Mouse (Mus musculus): ENCODE results near the gene Slc35g1.

Gene Slc35g1

GRCm38 (mm10) chr19:38387835-38388234 is 7.9 kb upstream of the Slc35g1 start:
- no peak for DNase-seq (ENCODE audit: low spot score in 2 of 2)

DNA sequence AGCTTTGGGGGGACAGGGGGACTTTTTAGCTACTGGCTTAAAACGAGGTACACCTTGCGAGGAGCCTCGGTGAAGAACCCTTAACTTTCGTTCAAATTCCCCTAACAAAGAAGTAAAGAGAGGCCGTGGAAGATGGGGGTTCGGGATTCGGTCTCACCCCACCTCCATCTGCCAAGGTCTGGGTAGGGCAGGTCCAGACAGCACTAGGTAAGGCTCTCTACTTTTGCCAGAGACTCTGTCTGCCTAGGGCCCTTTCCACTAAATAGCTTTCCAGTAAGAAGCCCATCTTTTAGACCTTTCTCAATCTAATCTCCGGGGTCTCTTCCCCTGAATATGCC is 822 bp downstream of the Slc35g1 start:
- no peak for DNase-seq (ENCODE audit: low spot score in 2 of 2)

DNA sequence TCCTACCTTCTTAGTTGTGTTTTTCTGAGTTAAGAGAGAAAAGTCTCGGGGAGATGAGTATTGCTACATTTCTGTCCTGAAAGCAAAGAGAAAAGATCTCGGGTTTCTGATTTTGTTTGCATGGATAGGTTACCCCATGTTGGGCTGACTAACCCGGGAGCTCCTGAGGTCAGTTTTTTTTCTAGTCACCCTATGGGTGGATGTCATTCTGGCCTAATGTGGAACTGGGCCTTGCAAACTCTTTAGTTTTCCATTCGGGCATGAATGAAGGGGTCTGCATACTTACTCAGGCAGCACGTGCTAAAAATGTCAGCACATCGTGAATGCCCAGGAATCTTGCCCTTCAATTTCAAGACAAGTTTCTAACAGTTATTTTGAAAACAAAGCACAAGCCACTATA is 1.2 kb downstream of the Slc35g1 start:
- no peak for DNase-seq (ENCODE audit: low spot score in 2 of 2)

DNA sequence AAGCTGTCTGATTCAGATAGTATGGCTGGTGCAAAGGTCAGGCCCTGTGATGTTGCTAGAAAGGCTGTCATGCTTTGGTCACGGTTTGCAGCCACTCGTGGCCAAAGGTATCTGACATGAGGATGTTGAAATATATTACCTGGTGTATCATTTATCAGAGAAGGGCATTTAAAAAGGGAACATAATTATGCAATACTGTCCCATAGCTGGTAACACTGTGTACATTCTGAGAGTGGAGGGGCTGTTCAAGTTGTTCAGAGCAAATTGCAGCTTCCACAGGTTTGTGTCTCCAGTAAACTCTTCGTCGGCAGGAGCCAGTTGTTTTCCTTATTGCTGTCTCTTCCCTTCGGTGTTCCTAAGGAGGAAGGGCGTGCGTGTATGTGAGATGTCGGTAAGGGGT is 3.2 kb downstream of the Slc35g1 start:
- no peak for DNase-seq (ENCODE audit: low spot score in 2 of 2)

DNA sequence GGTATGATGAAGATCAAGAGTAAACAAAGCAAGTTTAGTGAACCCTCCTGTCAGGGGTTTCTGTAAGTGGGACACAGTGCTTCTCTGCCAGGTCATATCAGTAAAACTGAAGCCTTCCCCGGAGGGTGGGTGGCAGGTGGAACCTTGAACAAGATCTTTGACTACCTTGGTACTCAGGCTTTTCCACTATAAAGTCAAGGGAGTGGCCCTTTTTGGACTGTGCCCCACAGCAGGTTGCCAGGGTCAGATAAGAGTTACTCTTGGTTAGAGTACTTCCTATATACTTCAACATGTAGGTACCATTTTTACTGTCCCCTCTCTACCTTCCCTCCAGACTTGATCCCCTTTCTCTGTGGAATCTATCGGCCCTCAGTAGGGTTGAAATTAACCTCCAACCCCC is 5.1 kb downstream of the Slc35g1 start:
- no peak for DNase-seq (ENCODE audit: low spot score in 2 of 2)

DNA sequence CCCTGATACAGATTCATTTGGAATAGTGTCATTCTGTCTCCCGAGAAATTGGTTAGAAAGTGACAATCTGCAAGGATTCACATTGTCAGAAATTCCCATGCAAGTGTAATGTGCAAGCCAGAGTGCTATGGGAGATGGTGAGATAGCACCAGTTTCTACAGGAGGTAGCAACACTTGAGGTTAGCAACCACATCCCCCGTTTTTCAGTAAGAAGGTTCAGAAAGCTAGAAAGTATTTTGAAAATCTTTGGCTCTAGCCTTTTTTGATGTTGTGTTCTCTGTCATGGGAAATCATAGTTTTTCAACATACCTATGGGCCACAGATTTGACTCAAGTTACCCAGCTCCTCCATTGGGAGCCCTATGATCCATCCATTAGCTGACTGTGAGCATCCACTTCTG is 5.6 kb downstream of the Slc35g1 start:
- no peak for DNase-seq (ENCODE audit: low spot score in 2 of 2)

- no peak for DNase-seq (ENCODE audit: low spot score in 2 of 2)
Measured at GRCm38 (mm10) chr19:38410357-38411056, 14.7 kb downstream of the Slc35g1 start.

- DNase-seq (ENCODE audit: low spot score in 2 of 2) = no peak
Measured at GRCm38 (mm10) chr19:38413861-38414260, 18.1 kb downstream of the Slc35g1 start.

DNA sequence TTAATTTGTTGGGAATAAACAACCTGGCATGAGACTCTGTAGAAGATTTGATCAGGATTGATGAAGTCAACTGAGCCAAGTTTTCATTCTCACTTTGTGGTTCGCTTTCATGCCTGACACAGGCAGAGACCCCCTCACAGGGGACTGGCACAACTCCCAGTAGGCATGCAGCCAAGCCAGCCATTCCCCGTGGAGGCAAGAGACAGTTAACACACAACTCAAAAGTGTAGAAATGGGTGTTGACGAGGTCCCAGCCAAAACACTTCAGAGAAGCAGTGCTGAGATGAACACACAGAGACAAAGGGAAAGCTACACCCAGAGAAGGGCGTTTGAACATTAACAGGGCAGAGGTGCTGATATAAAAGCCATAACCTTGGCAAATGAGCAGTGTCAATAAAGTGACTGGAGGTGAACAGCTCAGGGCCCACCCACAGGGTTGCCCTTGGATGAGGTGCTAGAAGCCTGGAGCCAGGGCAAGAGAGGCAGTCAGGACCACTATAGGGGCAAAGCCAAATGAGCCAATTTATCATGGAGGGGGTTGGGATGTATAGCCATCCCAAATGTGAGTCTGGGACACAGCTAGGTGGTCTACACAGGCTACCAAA is 23.1 kb downstream of the Slc35g1 start:
- DNase-seq (ENCODE audit: low spot score in 2 of 2) = no peak

DNA sequence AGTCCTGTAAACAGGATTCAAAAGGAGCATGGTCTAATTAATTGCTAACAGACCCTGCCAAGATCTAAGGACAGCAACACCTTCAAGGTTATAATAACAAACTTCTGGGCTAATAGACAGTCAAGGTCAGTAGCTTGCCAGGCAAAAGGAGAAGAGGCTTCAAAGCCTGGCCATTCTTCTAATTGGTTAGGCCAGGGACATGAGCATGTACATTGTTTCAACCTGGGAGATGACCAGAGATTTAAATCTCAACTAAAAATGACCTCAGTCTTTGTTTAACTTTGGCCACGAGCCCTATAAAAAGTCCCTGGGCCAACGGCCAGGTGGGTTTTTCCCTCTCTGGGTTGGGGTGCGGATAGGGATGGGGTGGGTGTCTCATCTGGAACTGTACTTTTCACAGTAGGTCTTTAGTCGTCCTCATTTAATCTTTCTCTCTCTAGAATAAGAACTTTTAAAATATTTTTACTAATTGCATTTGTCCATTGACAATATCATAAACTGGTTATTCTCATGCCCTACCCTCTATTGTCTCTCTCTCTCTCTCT is 25.0 kb downstream of the Slc35g1 start:
- no peak for DNase-seq (ENCODE audit: low spot score in 2 of 2)

DNA sequence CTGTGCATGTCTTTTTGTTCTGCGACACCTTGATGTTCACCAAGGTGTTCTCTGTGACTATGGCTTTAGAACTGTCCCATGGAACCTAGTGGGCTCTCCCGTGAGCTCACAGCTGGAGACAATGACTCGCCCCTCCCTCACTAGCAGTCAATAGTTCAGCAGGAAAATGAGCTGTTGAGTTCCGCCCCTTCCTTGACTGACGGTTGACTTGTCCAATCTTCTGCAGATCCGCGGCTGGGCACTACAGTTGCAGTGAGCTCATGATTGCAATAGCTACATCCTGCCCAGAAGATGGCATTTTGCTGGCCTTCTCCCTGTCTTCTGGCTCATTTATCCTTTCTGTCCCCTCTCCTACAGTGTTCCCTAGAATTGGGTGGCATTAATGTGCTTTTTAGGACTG is 25.7 kb downstream of the Slc35g1 start:
- no peak for DNase-seq (ENCODE audit: low spot score in 2 of 2)

GRCm38 (mm10) chr19:38422926-38423325 is 27.1 kb downstream of the Slc35g1 start:
- DNase-seq (ENCODE audit: low spot score in 2 of 2) = no peak

GRCm38 (mm10) chr19:38423884-38424283 is 28.1 kb downstream of the Slc35g1 start:
- no peak for DNase-seq (ENCODE audit: low spot score in 2 of 2)

DNA sequence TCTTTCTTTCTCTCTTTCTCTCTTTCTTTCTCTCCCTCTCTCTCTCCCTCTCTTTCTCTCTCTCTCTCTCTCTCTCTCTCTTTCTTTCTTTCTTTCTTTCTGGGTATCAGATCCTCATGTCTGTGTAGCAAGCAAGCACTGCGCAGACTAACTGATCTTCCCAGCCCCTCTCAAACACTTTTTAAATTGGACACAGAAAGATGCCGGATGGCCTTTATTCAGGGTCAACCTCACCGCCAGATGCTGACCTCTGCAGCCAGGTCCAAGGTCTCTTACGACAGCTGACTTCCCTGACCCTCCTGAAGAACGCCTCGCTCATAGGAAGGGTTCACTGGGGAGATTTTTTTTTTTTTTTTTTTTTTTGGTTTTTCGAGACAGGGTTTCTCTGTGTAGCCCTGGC is 28.8 kb downstream of the Slc35g1 start:
- no peak for DNase-seq (ENCODE audit: low spot score in 2 of 2)

GRCm38 (mm10) chr19:38429269-38429668 is 33.5 kb downstream of the Slc35g1 start:
- DNase-seq (ENCODE audit: low spot score in 2 of 2) = peak in 1 of 2 experiments; percentile 29

- no peak for DNase-seq (ENCODE audit: low spot score in 2 of 2)
Measured at GRCm38 (mm10) chr19:38430475-38430874, 34.7 kb downstream of the Slc35g1 start.

GRCm38 (mm10) chr19:38431326-38431725 is 35.5 kb downstream of the Slc35g1 start:
- no peak for DNase-seq (ENCODE audit: low spot score in 2 of 2)

DNA sequence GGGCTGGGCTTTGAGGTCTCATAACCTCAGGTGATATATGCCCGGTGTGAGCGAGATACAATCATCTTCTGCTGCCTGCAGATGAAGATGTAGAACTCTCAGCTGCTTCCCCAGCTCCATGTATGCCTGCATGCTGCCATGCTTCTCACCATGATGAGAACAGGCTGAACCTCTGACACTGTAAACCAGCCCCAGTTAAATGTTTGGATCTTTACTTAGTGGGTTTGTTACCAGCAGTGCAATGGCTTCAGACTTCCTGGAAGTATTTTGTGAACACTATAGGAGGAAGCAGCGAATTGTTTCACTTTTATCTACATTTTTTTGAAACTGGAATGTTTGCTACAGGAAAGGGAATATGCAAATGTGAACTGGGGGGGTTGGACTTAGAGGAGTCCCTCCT is 36.2 kb downstream of the Slc35g1 start:
- no peak for DNase-seq (ENCODE audit: low spot score in 2 of 2)

DNA sequence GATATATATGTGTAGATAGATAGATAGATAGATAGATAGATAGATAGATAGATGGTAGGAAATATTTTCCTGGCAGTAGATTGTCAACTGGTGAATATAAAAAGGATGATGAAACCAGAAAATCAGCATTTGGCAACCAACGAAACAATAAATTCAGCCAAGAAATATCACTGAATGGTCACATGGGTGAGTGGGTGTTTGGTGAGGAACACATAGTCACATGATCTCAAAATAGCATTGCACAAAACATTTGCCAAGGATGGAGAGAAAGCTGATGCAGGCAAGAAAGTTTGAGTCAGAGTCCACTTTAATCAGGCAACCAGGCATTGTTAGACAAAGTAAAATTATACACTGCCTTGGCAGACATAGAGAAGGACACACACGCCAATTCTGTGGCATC is 37.6 kb downstream of the Slc35g1 start:
- no peak for DNase-seq (ENCODE audit: low spot score in 2 of 2)

DNA sequence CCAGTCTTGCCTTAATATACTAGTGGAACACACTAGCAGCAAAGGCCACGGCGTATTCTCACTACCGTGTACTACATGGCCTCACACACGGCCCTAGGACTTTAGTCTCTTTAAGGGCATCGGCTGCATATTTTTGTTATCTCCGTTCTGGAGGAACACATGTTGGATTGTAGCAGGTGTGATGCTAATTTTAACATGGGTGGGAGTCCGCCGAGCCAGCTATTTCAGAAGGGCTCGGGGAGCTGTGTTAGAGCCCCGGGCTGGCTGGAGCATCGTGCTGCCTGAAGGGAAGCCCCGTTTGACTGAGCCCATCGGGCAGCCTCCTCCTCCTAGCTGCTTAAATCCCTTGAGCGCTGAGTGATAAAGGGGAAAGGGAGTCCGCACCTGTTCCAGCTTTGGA is 39.4 kb downstream of the Slc35g1 start:
- no peak for DNase-seq (ENCODE audit: low spot score in 2 of 2)

- no peak for DNase-seq (ENCODE audit: low spot score in 2 of 2)
Measured at GRCm38 (mm10) chr19:38441860-38442259, 46.1 kb downstream of the Slc35g1 start.

DNA sequence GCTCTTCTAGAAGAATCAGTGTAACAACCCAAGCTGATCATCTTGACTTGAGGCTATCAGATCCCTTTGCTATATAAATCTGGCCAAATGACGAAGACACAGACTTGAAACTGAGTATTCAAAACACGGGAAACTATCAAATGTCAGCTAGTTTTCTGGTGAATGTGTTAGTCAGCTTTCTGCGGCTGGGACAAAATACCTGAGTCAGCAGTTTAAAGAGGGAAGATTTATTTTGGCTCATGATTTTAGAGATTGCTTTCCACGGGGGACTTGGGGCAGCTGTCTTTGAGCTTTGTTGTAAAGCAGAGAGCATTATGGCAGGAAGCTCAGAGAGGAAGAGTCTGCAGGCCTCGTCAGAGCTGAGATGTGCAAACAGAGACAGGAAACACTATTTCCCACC is 50.0 kb downstream of the Slc35g1 start:
- DNase-seq (ENCODE audit: low spot score in 2 of 2) = no peak
